Mouse (Mus musculus) common myeloid progenitor, adult 5-6 weeks (primary cell): Measurements from ENCODE around the gene Zfp668. TPM values are rescaled to one million over a fixed set of nuclear protein-coding genes. Genes with fewer than 3 reads are reported as not detected.

Experiments
- ATAC-seq: replicated peaks from 2 replicates; pipeline ENCODE4 v1.8.0; 2016; ENCODE audit warnings: low read depth, mild to moderate bottlenecking, moderate TSS enrichment, inconsistent platforms; ENCODE audit not compliant: poor library complexity, severe bottlenecking
- total RNA-seq: library from RNA; stranded (forward); fragments of 200-1000, 187-1606 nt; gene quantifications from 2 replicates; pipeline ENCODE4 v1.2.3, GENCODE M21; 2017

Zfp668 gene
- total RNA-seq, 1 experiment from 2014 or later: 10.5 TPM

DNA sequence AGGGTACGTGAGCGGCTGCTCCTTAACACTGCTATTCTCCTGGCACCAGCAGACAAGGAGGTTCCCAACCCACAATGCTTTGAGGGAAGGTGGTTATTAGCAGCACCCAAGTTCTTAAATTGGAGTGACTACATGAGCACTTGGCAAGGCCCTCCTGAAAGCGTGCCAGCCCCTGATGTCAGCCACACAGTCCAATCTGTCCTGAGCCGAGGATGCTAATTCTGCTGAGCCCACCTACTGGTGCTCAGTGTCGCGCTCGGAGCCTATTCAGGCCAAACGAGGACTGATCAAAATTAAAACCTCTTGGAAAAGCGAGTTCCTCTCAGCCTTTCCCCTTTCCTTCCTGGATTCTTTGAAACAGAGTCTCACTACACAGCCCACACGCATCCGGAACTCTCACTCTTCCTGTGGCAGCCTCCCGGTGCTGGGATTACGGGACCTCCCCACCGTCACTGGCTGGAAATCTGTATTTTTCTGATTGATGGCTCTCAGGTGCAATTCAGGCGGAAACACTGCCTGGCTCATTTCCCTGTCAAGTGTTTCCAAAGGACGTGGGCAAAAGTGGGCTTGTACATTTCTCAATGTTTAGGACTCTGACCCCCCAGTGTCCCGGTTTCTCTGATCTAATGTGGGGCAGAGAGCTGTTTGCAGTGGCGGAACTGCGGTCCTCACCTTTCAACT lies 62.2 kb downstream of the Zfp668 start:
- no peak for ATAC-seq

DNA sequence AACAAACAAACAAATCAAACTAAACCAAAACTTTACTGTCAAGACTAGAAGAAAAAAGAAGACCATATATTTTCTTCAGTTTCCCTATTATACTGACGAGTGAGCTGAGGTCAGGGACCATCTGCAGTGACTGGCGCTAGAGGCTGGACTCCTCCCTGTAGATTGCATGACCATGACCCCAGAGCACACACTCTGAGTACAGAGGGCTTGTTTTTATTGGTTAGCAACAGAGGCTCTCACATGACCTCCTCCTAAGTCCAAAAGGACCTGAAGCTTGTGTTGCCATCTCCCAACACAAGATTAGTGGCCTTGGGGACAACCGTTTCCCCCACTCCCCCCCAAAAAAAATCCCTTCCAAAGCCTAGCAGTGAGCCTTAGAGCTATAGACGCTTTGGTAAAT lies 62.8 kb downstream of the Zfp668 start:
- no peak for ATAC-seq

Other genes with a start within 250 kb of the Zfp668 start
- gene Bcl7c, start 167.9 kb downstream of the Zfp668 start, total RNA-seq: 54.4 and 68.0 TPM in 2 replicates
- gene Ctf1, start 164.1 kb downstream of the Zfp668 start, total RNA-seq: 0.14 TPM in 1 of 2 replicates, not detected in the other
- gene Ctf2, start 144.7 kb downstream of the Zfp668 start, total RNA-seq: not detected in 2 replicates
- gene Fbxl19, start 132.3 kb downstream of the Zfp668 start, total RNA-seq: 14.6 and 21.4 TPM in 2 replicates
- gene Orai3, start 107.0 kb downstream of the Zfp668 start, total RNA-seq: 24.5 and 40.6 TPM in 2 replicates
- gene Setd1a, start 100.2 kb downstream of the Zfp668 start, total RNA-seq: 15.1 and 16.6 TPM in 2 replicates
- 1.4 TPM in 1 of 2 replicates, not detected in the other for gene Gm49388, start 91.2 kb downstream of the Zfp668 start, total RNA-seq
- gene Hsd3b7, start 76.2 kb downstream of the Zfp668 start, total RNA-seq: 36.7 and 52.3 TPM in 2 replicates
- 47.6 and 56.9 TPM in 2 replicates for gene Stx4a, start 52.5 kb downstream of the Zfp668 start, total RNA-seq
- 0.64 TPM in 1 of 2 replicates, not detected in the other for gene Stx1b, start 52.3 kb downstream of the Zfp668 start, total RNA-seq
- 47.1 and 50.4 TPM in 2 replicates for gene Zfp646, start 607 bp downstream of the Zfp668 start, total RNA-seq
- gene Prss53, start 14.1 kb upstream of the Zfp668 start, total RNA-seq: 0.27 TPM in 1 of 2 replicates, not detected in the other
- not detected in 2 replicates for gene Gm21974, start 18.6 kb upstream of the Zfp668 start, total RNA-seq
- 27.6 and 34.0 TPM in 2 replicates for gene Vkorc1, start 18.8 kb upstream of the Zfp668 start, total RNA-seq
- 40.9 and 47.1 TPM in 2 replicates for gene Bckdk, start 27.3 kb upstream of the Zfp668 start, total RNA-seq
- 30.0 and 36.0 TPM in 2 replicates for gene Kat8, start 35.7 kb upstream of the Zfp668 start, total RNA-seq
- gene Prss8, start 53.3 kb upstream of the Zfp668 start, total RNA-seq: not detected in 2 replicates
- gene Prss36, start 69.9 kb upstream of the Zfp668 start, total RNA-seq: 2.4 and 4.3 TPM in 2 replicates
- 79.4 and 108 TPM in 2 replicates for gene Fus, start 90.6 kb upstream of the Zfp668 start, total RNA-seq
- gene Pycard, start 117.0 kb upstream of the Zfp668 start, total RNA-seq: 19.8 and 27.3 TPM in 2 replicates
- gene Trim72, start 127.1 kb upstream of the Zfp668 start, total RNA-seq: not detected in 2 replicates
- 10.8 and 12.8 TPM in 2 replicates for gene Itgam, start 185.8 kb upstream of the Zfp668 start, total RNA-seq
- gene Gm49368, start 185.9 kb upstream of the Zfp668 start, total RNA-seq: not detected in 2 replicates